Comparison of ENCODE assay signal across 22 mouse cellular contexts in the genomic region with DNA sequence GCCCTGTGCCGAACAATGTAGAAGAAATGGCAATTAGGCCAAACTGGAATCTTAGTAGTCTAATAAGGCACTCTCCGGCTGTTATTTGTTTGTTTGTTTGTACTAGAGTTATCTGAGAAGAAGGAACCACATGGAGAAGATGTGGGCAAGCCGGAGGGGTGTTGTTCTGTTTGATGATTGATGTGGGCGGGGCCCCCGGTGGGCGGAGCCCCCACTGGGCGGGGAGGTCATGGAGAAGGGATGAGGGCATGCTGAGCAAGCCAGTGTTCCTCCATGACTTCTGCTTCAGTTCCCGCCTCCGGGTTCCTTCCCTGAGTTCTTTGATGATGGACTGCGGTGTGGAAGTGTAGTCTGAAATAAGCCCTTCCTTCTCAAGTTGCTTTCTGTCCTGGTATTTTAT. TPM values are rescaled to one million over a fixed set of nuclear protein-coding genes. Genes with fewer than 3 reads are reported as not detected.
A peak's percentile ranks its signal among the peaks of the same experiment; 100 is the strongest.
DNase-seq lines count a peak whose midpoint lies in the region; ATAC-seq and TF ChIP-seq lines count a peak whose summit lies in the region.
"Had no signal": no experiment of that assay in that cellular context is flagged by ENCODE, and none has a peak within 500 bp of the region (broad histone marks: within the 10 kb centered on the region; RNA-seq: fewer than 3 reads in every experiment).

No protein-coding gene starts in this region.

- H3K4me3 ChIP-seq in intestine, embryonic 16.5 days (ENCODE audit: low read length), result no peak overlapping the region
- no peak overlapping the region for H3K4me3 ChIP-seq in intestine, embryonic 15.5 days (replicated peaks)
- no peak overlapping the region for H3K4me3 ChIP-seq in liver, postnatal 0 days (ENCODE audit: low read depth, low read length)
- H3K4me3 ChIP-seq: forebrain, embryonic 12.5 days; heart, embryonic 12.5 days; lung, embryonic 15.5 days; midbrain, embryonic 13.5 days; neural tube, embryonic 12.5 days had no signal

- peak; percentile 31 for DNase-seq in 3134 (ENCODE audit: extremely low read depth, insufficient read length, low spot score)
- peak; percentile 47 for DNase-seq in ES-CJ7 (ENCODE audit: low read depth, low spot score)
- peak; percentile 63 for DNase-seq in liver, postnatal 0 days
- no peak for DNase-seq in frontal cortex, postnatal 14 days (ENCODE audit: low spot score in 2 of 2)
- no peak for DNase-seq in spleen, postnatal 4 days (ENCODE audit: low spot score in 2 of 2)
- no peak for DNase-seq in spleen, postnatal 36 days (ENCODE audit: low spot score in 2 of 2)
- DNase-seq: cerebellum, adult 2 months; cerebellum, postnatal 36 days; gastrocnemius, postnatal 25 days; kidney, adult 18-20 months; kidney, postnatal 10 days; spleen, adult 18-20 months; thymus, postnatal 25 days had no signal

- H3K9me3 ChIP-seq in intestine, embryonic 16.5 days (ENCODE audit: control insufficient read depth, low read length), result no peaks in the 10 kb centered on the region
- no peaks in the 10 kb centered on the region for H3K9me3 ChIP-seq in intestine, embryonic 15.5 days
- H3K9me3 ChIP-seq in liver, postnatal 0 days (ENCODE audit: low read length), result no peaks in the 10 kb centered on the region
- H3K9me3 ChIP-seq: forebrain, embryonic 12.5 days; heart, embryonic 12.5 days; lung, embryonic 15.5 days; midbrain, embryonic 13.5 days; neural tube, embryonic 12.5 days had no signal

- no peak for ATAC-seq in intestine, embryonic 16.5 days
- no peak; the same call in 1 of the 2 replicates for ATAC-seq in intestine, embryonic 15.5 days
- ATAC-seq in liver, postnatal 0 days, result no peak
- ATAC-seq: hindbrain, embryonic 16.5 days; midbrain, embryonic 13.5 days had no signal

- no peak for TF ChIP-seq CTCF in liver, postnatal 0 days (IDR thresholded peaks at IDR 0.05; ENCODE audit: low read depth)

- peaks cover 28% of the 10 kb centered on the region for H3K27me3 ChIP-seq in intestine, embryonic 16.5 days (replicated peaks; ENCODE audit: control insufficient read depth, insufficient read depth, low read length)
- peaks cover 33% of the 10 kb centered on the region for H3K27me3 ChIP-seq in intestine, embryonic 15.5 days (replicated peaks)
- peaks cover 50% of the 10 kb centered on the region for H3K27me3 ChIP-seq in liver, postnatal 0 days (ENCODE audit: insufficient read depth, low read length)

- 38% methylated on average over 10 of the region's 10 CpGs for WGBS in intestine, embryonic 16.5 days
- 39% methylated on average over 10 of the region's 10 CpGs for WGBS in intestine, embryonic 15.5 days
- WGBS in liver, postnatal 0 days (ENCODE audit: insufficient replicate concordance), result 35% methylated on average over 10 of the region's 10 CpGs

- H3K36me3 ChIP-seq in intestine, embryonic 16.5 days (ENCODE audit: control insufficient read depth, insufficient read depth, low read length), result no peaks in the 10 kb centered on the region
- H3K36me3 ChIP-seq in intestine, embryonic 15.5 days, result no peaks in the 10 kb centered on the region
- H3K36me3 ChIP-seq in liver, postnatal 0 days (replicated peaks; ENCODE audit: insufficient read depth, low read length), result no peaks in the 10 kb centered on the region
- H3K36me3 ChIP-seq: forebrain, embryonic 12.5 days; G1E; heart, embryonic 12.5 days; lung, embryonic 15.5 days; midbrain, embryonic 13.5 days; neural tube, embryonic 12.5 days had no signal

- TF ChIP-seq EP300 in liver, postnatal 0 days (IDR thresholded peaks at IDR 0.05; ENCODE audit: low read depth), result no peak

- no peak overlapping the region for H3K9ac ChIP-seq in intestine, embryonic 16.5 days (ENCODE audit: low read depth, low read length)
- no peak overlapping the region for H3K9ac ChIP-seq in intestine, embryonic 15.5 days
- no peak overlapping the region for H3K9ac ChIP-seq in liver, postnatal 0 days (replicated peaks)
- H3K9ac ChIP-seq: forebrain, embryonic 12.5 days; heart, embryonic 12.5 days; lung, embryonic 15.5 days; midbrain, embryonic 13.5 days; neural tube, embryonic 12.5 days had no signal

- peaks cover 13% of the 10 kb centered on the region; the same call in 1 of the 2 replicates for H3K4me1 ChIP-seq in intestine, embryonic 16.5 days (ENCODE audit: control insufficient read depth, insufficient read depth, low read length)
- H3K4me1 ChIP-seq in intestine, embryonic 15.5 days (replicated peaks), result peaks cover 18% of the 10 kb centered on the region
- H3K4me1 ChIP-seq in liver, postnatal 0 days (ENCODE audit: insufficient read depth), result peaks cover 2% of the 10 kb centered on the region; the same call in 1 of the 2 replicates

- peak overlapping the region; percentile 5 for H3K27ac ChIP-seq in intestine, embryonic 16.5 days (ENCODE audit: low read length)
- no peak overlapping the region; the same call in 1 of the 2 replicates for H3K27ac ChIP-seq in intestine, embryonic 15.5 days
- no peak overlapping the region for H3K27ac ChIP-seq in liver, postnatal 0 days (ENCODE audit: low read depth)
- H3K27ac ChIP-seq: forebrain, embryonic 12.5 days; lung, embryonic 15.5 days; midbrain, embryonic 13.5 days; neural tube, embryonic 12.5 days had no signal

- H3K4me2 ChIP-seq in intestine, embryonic 16.5 days (ENCODE audit: low read depth, low read length), result no peak overlapping the region
- H3K4me2 ChIP-seq in intestine, embryonic 15.5 days (replicated peaks), result no peak overlapping the region
- no peak overlapping the region for H3K4me2 ChIP-seq in liver, postnatal 0 days (ENCODE audit: low read depth, low read length)
- H3K4me2 ChIP-seq: forebrain, embryonic 12.5 days; heart, embryonic 12.5 days; lung, embryonic 15.5 days; midbrain, embryonic 13.5 days; neural tube, embryonic 12.5 days had no signal

RNA-seq across cellular contexts. Expression of gene Tmem30b, which starts 1.5 kb away (rescaled TPM):
- polyA plus RNA-seq in intestine, embryonic 16.5 days (2015; fragmentation: Nextera tagmentation; extraction: Ambion mirVana), result 82.9 and 91.2 TPM in 2 replicates
- polyA plus RNA-seq in intestine, embryonic 15.5 days (2015; fragmentation: Nextera tagmentation; extraction: Ambion mirVana), result 63.4 and 67.5 TPM in 2 replicates
- 40.7 and 42.3 TPM in 2 replicates for polyA plus RNA-seq in liver, postnatal 0 days (2015; fragmentation: Nextera tagmentation; extraction: Ambion mirVana)
- polyA plus RNA-seq: G1E had no signal

RNA-seq across cellular contexts. Expression of gene Prkch, which starts 37.0 kb away (rescaled TPM):
- 4.0 and 4.7 TPM in 2 replicates for polyA plus RNA-seq in intestine, embryonic 16.5 days (2015; fragmentation: Nextera tagmentation; extraction: Ambion mirVana)
- polyA plus RNA-seq in intestine, embryonic 15.5 days (2015; fragmentation: Nextera tagmentation; extraction: Ambion mirVana), result 7.3 and 7.7 TPM in 2 replicates
- 2.3 and 2.4 TPM in 2 replicates for polyA plus RNA-seq in liver, postnatal 0 days (2015; fragmentation: Nextera tagmentation; extraction: Ambion mirVana)
- polyA plus RNA-seq: G1E had no signal

Comparison
In these comparisons a context has a peak if more than half of its experiments do, and no peak if none do; other contexts are left out.
1. DNase-seq: peak in 3134 (single experiment), ES-CJ7 (single experiment) and liver, postnatal 0 days (single experiment); none in frontal cortex, postnatal 14 days (0 of 2), spleen, postnatal 4 days (0 of 2) and spleen, postnatal 36 days (0 of 2).